Mouse (Mus musculus): Measurements from ENCODE around the gene Zfp345. TPM values are rescaled to one million over a fixed set of nuclear protein-coding genes. Genes with fewer than 3 reads are reported as not detected.
A peak's percentile ranks its signal among the peaks of the same experiment; 100 is the strongest.
"Not testable (repeated sequence)": the region's sequence is repeated elsewhere in the genome, so short reads cannot be mapped to it uniquely, and the experiment has no call there.

The Zfp345 gene
- total RNA-seq (2021): under 1 TPM in 1 of 2 experiments, not detected in 1; 0.14 TPM
- long read RNA-seq, experiment 1: 0 reads
- long read RNA-seq, experiment 2: 0 reads

GRCm38 (mm10) chr2:150484939-150485778 lies at the start of gene Zfp345:
Zfp345 (minus strand) TSS chr2:150485091.
- peak within 1 kb of the TSS; percentile 7; the same call in 1 of the 2 replicates for H3K4me3 ChIP-seq
- H3K27ac ChIP-seq; intact Hi-C loops (cut with DNase I); DNase-seq: not testable (repeated sequence)
- TF ChIP-seq CTCF (IDR thresholded peaks at IDR 0.05): peak; percentile 35

DNA sequence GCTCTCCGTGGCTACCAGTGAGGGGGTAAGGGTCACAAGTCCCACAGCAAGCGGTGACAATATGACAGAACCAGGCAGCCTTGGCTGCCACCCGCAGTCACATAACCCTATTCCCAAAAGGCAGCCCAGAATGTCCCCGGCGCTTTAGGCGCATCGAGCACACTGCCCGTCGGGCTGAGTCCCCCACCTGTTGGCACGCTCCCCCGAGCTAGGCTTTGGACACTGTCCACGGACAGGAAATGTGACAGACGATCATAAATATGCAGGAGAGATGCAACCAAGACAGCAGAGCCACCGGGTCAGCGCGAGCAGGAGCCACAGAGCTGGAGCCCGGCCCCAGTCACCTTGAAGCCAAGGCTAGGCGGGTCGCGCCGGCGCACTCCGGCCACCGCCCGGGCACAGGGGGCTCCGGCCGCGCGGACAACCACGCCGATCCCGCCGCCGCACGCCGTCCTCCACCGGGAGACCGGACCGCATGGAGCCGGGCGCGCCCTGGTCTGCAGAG lies 40.9 kb upstream of the Zfp345 start:
- DNase-seq: no peak
- Histone ChIP-seq H3K27ac (no peak overlapping the region), H3K4me3 (no peak overlapping the region)
- TF ChIP-seq CTCF (IDR thresholded peaks at IDR 0.05): no peak
- intact Hi-C loops (cut with DNase I): no loop called here

GRCm38 (mm10) chr2:150512837-150513236 lies 27.9 kb upstream of the Zfp345 start:
- Histone ChIP-seq H3K27ac (no peak overlapping the region), H3K4me3 (no peak overlapping the region)
- intact Hi-C loops (cut with DNase I): no loop called here
- TF ChIP-seq CTCF (IDR thresholded peaks at IDR 0.05): no peak
- no peak for DNase-seq

DNA sequence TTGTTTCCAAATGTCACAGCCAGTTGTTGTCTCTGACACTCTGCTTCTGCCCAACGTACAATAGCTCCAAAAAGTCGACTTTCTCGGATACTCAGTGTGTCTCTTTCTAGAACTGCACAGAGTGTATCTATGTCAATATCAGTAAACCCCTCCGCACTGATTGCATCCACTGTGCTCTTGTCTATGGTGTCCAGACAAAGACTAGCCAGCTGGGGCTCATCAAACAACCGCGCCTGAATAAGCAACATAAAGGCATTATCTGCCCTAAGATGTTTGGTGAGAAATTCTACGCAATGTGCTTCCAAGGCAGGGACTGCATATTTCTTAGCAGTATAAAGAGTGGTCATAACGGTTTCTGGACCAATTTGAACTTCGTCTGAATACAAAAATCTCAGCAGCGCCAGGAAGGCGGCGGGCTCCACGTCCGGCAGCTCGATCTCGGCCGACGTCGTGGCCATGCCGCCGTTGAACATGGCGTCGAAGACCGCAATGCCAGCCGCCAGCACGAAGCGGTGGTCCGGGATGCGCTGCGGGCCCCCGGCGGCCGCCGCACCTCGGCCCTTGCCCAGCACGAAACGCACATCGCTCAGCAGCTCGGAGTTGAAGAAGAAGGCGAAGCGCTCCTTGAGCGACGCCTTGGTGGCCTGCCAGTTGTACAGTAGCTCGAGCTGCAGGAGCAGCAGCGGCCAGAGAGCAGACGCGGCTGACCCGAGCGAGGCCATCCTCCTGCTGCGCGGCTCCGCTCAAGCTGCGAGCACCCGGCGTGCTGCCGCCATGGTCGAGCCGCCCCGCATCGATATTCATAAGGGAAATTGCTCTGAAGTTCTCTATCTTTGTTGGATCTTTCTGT lies 15.5 kb upstream of the Zfp345 start:
- DNase-seq; intact Hi-C loops (cut with DNase I); H3K4me3 ChIP-seq; H3K27ac ChIP-seq: not testable (repeated sequence)

DNA sequence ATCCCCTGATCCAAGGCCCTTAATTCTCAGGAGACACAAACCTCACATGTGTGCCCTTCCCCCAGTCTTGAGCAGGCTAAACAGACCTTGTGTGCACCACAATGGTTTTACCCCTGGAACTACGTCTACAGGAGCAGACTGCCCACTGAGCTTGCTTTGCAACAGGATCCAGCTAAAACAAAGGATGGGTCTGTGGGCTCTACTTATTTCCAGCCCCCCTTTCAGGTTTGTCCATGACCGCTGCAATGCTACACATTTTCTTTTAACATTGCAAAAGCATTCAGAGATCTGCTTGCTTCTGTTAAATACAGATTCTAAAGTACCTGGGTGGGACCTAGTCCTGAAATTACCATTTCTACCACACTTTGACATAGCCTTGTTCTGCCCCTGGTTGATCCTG lies 8.1 kb upstream of the Zfp345 start:
- H3K4me3 ChIP-seq: no peak overlapping the region
- H3K27ac ChIP-seq: no peak overlapping the region
- DNase-seq: no peak
- no peak for TF ChIP-seq CTCF (IDR thresholded peaks at IDR 0.05)
- intact Hi-C loops (cut with DNase I): no loop called here

DNA sequence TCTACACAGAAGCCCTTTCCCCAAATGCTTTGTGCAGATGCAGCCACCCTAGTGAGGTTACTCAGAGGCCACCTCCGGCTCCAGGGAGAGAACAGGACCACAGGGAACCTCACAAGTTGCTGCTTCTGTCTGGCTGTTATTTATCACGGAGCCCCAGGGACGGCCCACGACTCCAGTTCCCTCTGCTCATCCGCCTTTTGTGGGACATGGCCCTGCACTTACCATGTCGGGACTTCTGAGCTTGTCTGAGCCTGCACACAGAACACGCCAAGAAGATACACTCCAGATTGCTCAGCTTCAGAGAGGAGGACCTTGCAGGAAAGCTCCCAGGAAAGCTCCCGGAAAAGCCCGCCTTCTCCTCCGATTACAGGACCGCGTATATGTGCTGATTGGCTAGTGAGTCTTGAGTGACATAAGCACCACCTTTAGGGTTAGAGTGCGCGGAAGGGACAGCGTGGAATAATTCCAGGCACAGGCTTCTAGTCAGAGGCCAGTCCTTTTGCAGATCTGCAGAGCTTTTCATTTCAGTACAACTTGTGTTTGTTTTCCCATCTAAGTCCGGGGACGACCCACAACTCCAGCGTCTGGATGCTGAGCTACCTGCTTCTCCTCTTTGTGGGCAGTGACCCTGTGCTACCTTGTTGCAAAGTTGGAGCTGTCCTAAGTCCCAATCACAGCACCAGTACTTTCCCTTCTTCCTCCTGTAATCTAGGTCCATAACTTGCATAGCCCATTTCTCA lies 33.5 kb downstream of the Zfp345 start, which contains the start of gene Zfp442:
TSS of gene Zfp442 (minus strand) at position 307 of the 740 bp plus-strand sequence.
- DNase-seq: peak; percentile 78
- Histone ChIP-seq H3K27ac (peak within 1 kb of the TSS; percentile 80), H3K4me3 (peak within 1 kb of the TSS; percentile 78)
- intact Hi-C loops (cut with DNase I): not testable (repeated sequence)

GRCm38 (mm10) chr2:150439084-150439483 lies 45.8 kb downstream of the Zfp345 start:
- H3K4me3 ChIP-seq; H3K27ac ChIP-seq; DNase-seq; intact Hi-C loops (cut with DNase I): not testable (repeated sequence)

Other genes with a start within 250 kb of the Zfp345 start
- 1 to 10 TPM; 1.9 to 2.2 TPM for gene Gm21994, start 229.5 kb downstream of the Zfp345 start, total RNA-seq (2021)
- under 1 TPM in 1 of 2 experiments, not detected in 1; 0.10 TPM for gene Gm14124, start 227.6 kb downstream of the Zfp345 start, total RNA-seq (2021)
- gene Gm10130, start 161.4 kb downstream of the Zfp345 start, total RNA-seq (2021): 1 to 10 TPM in 1 of 2 experiments, not detected in 1; 1.1 TPM
- gene 3300002I08Rik, start 122.3 kb downstream of the Zfp345 start, total RNA-seq (2021): 1 to 10 TPM in 1 of 2 experiments, under 1 TPM in 1; 0.92 to 1.6 TPM
- gene Zfp442, start 33.6 kb downstream of the Zfp345 start, total RNA-seq (2021): 1 to 10 TPM; 1.7 to 2.3 TPM
- gene Cst7, start 85.3 kb upstream of the Zfp345 start, total RNA-seq (2021): not detected
- 10 to 100 TPM; 16.8 to 21.4 TPM for gene Apmap, start 123.5 kb upstream of the Zfp345 start, total RNA-seq (2021)
- 10 to 100 TPM; 12.9 to 38.7 TPM for gene Acss1, start 183.4 kb upstream of the Zfp345 start, total RNA-seq (2021)
- not detected for gene Vsx1, start 204.3 kb upstream of the Zfp345 start, total RNA-seq (2021)

Measured in gastrocnemius, adult 2 months (tissue).